Mouse (Mus musculus): ENCODE results near the gene Slc6a13. TPM values are rescaled to one million over a fixed set of nuclear protein-coding genes. Genes with fewer than 3 reads are reported as not detected.

Gene Slc6a13
- total and polyA plus RNA-seq, 3 experiments: 1.0 to 1.5 TPM; not detected in 1

- DNase-seq (ENCODE audit: low read depth, low spot score): no peak
- Histone ChIP-seq H3K27ac (ENCODE audit: control insufficient read depth, low read depth, low read length) (no peak overlapping the region), H3K79me2 (ENCODE audit: control insufficient read depth, insufficient read depth, low read length, poor library complexity) (no peaks in the 10 kb centered on the region), H3K36me3 (ENCODE audit: control insufficient read depth in 1 of 2, insufficient read depth in 2 of 2, low read length in 2 of 2) (no peaks in the 10 kb centered on the region), H3K4me1 (ENCODE audit: control insufficient read depth in 1 of 2, insufficient read depth in 2 of 2, low read length in 2 of 2) (no peaks in the 10 kb centered on the region), H3K9me3 (replicated peaks; ENCODE audit: insufficient read depth, low read length) (no peaks in the 10 kb centered on the region), H3K27me3 (ENCODE audit: control insufficient read depth in 1 of 2, insufficient read depth in 2 of 2, low read length in 2 of 2) (no peaks in the 10 kb centered on the region), H3K4me3 (ENCODE audit: control insufficient read depth in 1 of 2, insufficient read depth in 1 of 2, low read depth in 2 of 2, low read length in 2 of 2) (no peak overlapping the region), H3K9ac (ENCODE audit: control insufficient read depth, low read depth, low read length, poor library complexity, severe bottlenecking) (no peak overlapping the region)
- TF ChIP-seq GATA1 (IDR thresholded peaks at IDR 0.05; ENCODE audit: low read depth, low read length) (no peak), ZC3H11A (IDR thresholded peaks at IDR 0.05; ENCODE audit: low read depth, low read length) (no peak), ZMIZ1 (IDR thresholded peaks at IDR 0.05; ENCODE audit: low read depth, low read length) (no peak), RAD21 (IDR thresholded peaks at IDR 0.05; ENCODE audit: low read depth, low read length) (no peak), CHD2 (IDR thresholded peaks at IDR 0.05; ENCODE audit: low read length) (no peak)
These were observed 41.6 kb downstream of the Slc6a13 start for GRCm38 (mm10) chr6:121341650-121342049.

GRCm38 (mm10) chr6:121343026-121343770, 43.2 kb downstream of the Slc6a13 start, which contains the start of gene Slc6a12:
Slc6a12 (plus strand) TSS chr6:121343076.
- H3K36me3 ChIP-seq (ENCODE audit: control insufficient read depth in 1 of 2, insufficient read depth in 2 of 2, low read length in 2 of 2): no peaks in the 10 kb centered on the region
- H3K27me3 ChIP-seq (ENCODE audit: control insufficient read depth in 1 of 2, insufficient read depth in 2 of 2, low read length in 2 of 2): no peaks in the 10 kb centered on the region
- H3K79me2 ChIP-seq (ENCODE audit: control insufficient read depth, insufficient read depth, low read length, poor library complexity): no peaks in the 10 kb centered on the region
- no peak within 1 kb of the TSS for H3K4me3 ChIP-seq (ENCODE audit: control insufficient read depth in 1 of 2, insufficient read depth in 1 of 2, low read depth in 2 of 2, low read length in 2 of 2)
- no peaks in the 10 kb centered on the region for H3K9me3 ChIP-seq (replicated peaks; ENCODE audit: insufficient read depth, low read length)
- no peak for DNase-seq (ENCODE audit: low read depth, low spot score)
- no peaks in the 10 kb centered on the region for H3K4me1 ChIP-seq (ENCODE audit: control insufficient read depth in 1 of 2, insufficient read depth in 2 of 2, low read length in 2 of 2)
- H3K27ac ChIP-seq (ENCODE audit: control insufficient read depth, low read depth, low read length): no peak within 1 kb of the TSS
- TF ChIP-seq NELFE (IDR thresholded peaks at IDR 0.05; ENCODE audit: low read depth, low read length): no peak
- no peak for TF ChIP-seq POLR2AphosphoS2 (IDR thresholded peaks at IDR 0.05; ENCODE audit: low read length)
- TF ChIP-seq E2F4 (IDR thresholded peaks at IDR 0.05; ENCODE audit: borderline replicate concordance, low read depth, low read length): no peak
- TF ChIP-seq MYC (IDR thresholded peaks at IDR 0.05; ENCODE audit: low read depth, low read length): no peak
- TF ChIP-seq NRF1 (IDR thresholded peaks at IDR 0.05; ENCODE audit: insufficient read depth, low read depth, low read length, poor library complexity, severe bottlenecking): no peak
- no peak for TF ChIP-seq RAD21 (IDR thresholded peaks at IDR 0.05; ENCODE audit: low read depth, low read length)
- no peak for TF ChIP-seq SIN3A (IDR thresholded peaks at IDR 0.05; ENCODE audit: low read length)
- no peak for TF ChIP-seq RCOR1 (IDR thresholded peaks at IDR 0.05; ENCODE audit: low read depth, low read length)
- no peak for TF ChIP-seq ELF1 (IDR thresholded peaks at IDR 0.05; ENCODE audit: low read depth, low read length)
- TF ChIP-seq KAT2A (conservative IDR thresholded peaks at IDR 0.05; ENCODE audit: low read depth, low read length): no peak
- TF ChIP-seq POLR2AphosphoS5 (IDR thresholded peaks at IDR 0.05; ENCODE audit: borderline replicate concordance, low read depth, low read length): no peak
- no peak for TF ChIP-seq MXI1 (IDR thresholded peaks at IDR 0.05; ENCODE audit: low read depth, low read length)
- no peak for TF ChIP-seq ZMIZ1 (IDR thresholded peaks at IDR 0.05; ENCODE audit: low read depth, low read length)
- TF ChIP-seq ZC3H11A (IDR thresholded peaks at IDR 0.05; ENCODE audit: low read depth, low read length): no peak
- no peak for TF ChIP-seq JUND (IDR thresholded peaks at IDR 0.05; ENCODE audit: low read depth, low read length)
- H3K9ac ChIP-seq (ENCODE audit: control insufficient read depth, low read depth, low read length, poor library complexity, severe bottlenecking): no peak within 1 kb of the TSS

Data from MEL (cell line).